Mouse (Mus musculus) activated CD4-positive, CD25-positive, alpha-beta regulatory T cell, adult 4 months (primary cell): ENCODE results near the gene 5730507C01Rik. TPM values are rescaled to one million over a fixed set of nuclear protein-coding genes. Genes with fewer than 3 reads are reported as not detected.
"Not testable (repeated sequence)": the region's sequence is repeated elsewhere in the genome, so short reads cannot be mapped to it uniquely, and the experiment has no call there.

Source experiments
- ATAC-seq: one replicate; pipeline ENCODE4 v1.8.0; 2017
- polyA plus RNA-seq, 2 experiments: library from polyadenylated mRNA; unstranded; fragments of 100-300 nt; shearing (Covaris generic); gene quantifications; one replicate each; pipeline ENCODE4 v1.2.1; 2017

The 5730507C01Rik gene
- under 1 TPM in 1 of 2 experiments, not detected in 1; 0.15 TPM for polyA plus RNA-seq

DNA sequence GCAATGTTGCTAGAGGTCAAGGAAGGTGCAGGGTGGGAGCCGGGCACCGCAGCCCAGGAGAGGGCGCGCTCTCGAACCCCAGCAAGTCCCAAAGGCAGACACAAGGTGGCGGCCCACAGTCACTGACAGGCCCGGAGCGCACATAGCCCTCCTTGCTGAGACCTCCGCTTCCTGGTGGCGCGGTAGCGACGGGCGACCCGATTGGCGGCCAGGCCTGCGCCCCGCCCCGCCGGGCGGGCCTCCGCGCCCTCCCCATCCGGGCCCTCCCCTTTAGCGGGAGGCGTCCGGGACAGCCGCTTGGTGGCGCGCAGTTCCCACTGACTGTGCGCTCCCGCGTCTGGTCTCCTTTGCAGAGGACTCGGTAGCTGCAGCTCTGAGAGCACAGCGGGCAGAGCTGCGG lies at the start of gene 5730507C01Rik:
5730507C01Rik (plus strand) TSS at position 340 of the 400 bp plus-strand sequence.
- ATAC-seq: no peak

DNA sequence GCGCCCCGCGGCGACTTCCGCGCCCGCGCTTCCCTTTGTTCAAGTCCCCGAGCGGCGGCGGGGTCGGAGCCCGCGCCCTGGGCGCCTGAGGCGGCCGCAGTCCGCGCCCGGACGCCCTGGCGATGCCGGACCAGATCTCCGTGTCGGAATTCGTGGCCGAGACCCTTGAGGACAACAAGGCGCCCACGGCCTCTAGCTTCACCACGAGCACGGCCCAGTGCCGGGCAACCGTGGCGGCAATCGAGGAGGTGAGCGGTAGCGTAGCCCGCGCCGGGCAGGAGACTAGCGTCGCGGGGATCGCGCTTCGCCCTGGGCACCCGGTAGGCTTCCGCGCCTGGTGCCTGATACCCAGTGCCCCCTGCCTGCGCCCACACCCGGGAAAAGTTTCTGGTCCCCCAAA lies 306 bp downstream of the 5730507C01Rik start:
- ATAC-seq: not testable (repeated sequence)

DNA sequence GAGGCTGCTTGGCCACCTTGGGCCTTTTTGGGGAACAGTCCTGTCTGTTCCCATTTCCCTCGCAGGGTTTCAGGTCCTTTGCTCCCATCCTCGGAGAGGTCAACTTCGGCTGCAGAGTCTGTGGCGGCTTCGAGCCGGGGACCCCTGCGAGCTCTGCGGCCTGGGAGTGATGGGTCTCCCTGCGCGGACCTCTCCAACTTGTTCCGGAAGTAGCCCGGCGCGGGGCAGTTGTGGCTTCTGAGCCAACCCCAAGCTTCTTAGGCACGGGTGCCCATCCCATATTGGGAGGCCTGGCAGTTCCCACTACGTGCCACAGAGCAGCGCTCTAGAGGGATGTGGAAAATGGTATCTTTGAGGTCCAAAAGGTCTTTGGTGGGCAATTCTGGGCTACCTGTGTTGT lies 767 bp downstream of the 5730507C01Rik start:
- ATAC-seq: not testable (repeated sequence)
